Mouse (Mus musculus): ENCODE measurements around the gene Hivep3. TPM values are rescaled to one million over a fixed set of nuclear protein-coding genes. Genes with fewer than 3 reads are reported as not detected.

Hivep3 gene
- polyA plus RNA-seq, 1 experiment from 2014 or later, result 4.5 TPM

- Histone ChIP-seq H3K4me3 (no peak overlapping the region), H3K9ac (no peak overlapping the region), H3K36me3 (no peaks in the 10 kb centered on the region), H3K9me3 (replicated peaks) (no peaks in the 10 kb centered on the region), H3K4me2 (replicated peaks) (no peak overlapping the region), H3K27ac (no peak overlapping the region), H3K27me3 (no peaks in the 10 kb centered on the region), H3K4me1 (peaks cover 3% of the 10 kb centered on the region; the same call in 1 of the 2 replicates)
- ATAC-seq (ENCODE audit: low FRiP score), result no peak
These were observed 447.0 kb downstream of the Hivep3 start for GRCm38 (mm10) chr4:120180535-120180934.

- Histone ChIP-seq H3K9me3 (replicated peaks) (no peaks in the 10 kb centered on the region), H3K4me2 (replicated peaks) (no peak overlapping the region), H3K27me3 (peaks cover 3% of the 10 kb centered on the region; the same call in 1 of the 2 replicates), H3K4me3 (no peak overlapping the region), H3K36me3 (no peaks in the 10 kb centered on the region), H3K9ac (no peak overlapping the region), H3K4me1 (peaks cover 14% of the 10 kb centered on the region), H3K27ac (no peak overlapping the region)
- WGBS, result 25% methylated on average over 5 of the region's 5 CpGs
- no peak for ATAC-seq (ENCODE audit: low FRiP score)
These were observed 450.9 kb downstream of the Hivep3 start for GRCm38 (mm10) chr4:120184374-120184991.

- Histone ChIP-seq H3K9me3 (replicated peaks) (no peaks in the 10 kb centered on the region), H3K36me3 (no peaks in the 10 kb centered on the region), H3K9ac (no peak overlapping the region), H3K4me3 (no peak overlapping the region), H3K4me1 (peaks cover 19% of the 10 kb centered on the region), H3K27me3 (peaks cover 3% of the 10 kb centered on the region; the same call in 1 of the 2 replicates), H3K27ac (no peak overlapping the region), H3K4me2 (replicated peaks) (no peak overlapping the region)
- ATAC-seq (ENCODE audit: low FRiP score), result no peak
- WGBS, result 94% methylated on average over 1 of the region's 1 CpGs
These were observed 452.9 kb downstream of the Hivep3 start for GRCm38 (mm10) chr4:120186441-120186840.

DNA sequence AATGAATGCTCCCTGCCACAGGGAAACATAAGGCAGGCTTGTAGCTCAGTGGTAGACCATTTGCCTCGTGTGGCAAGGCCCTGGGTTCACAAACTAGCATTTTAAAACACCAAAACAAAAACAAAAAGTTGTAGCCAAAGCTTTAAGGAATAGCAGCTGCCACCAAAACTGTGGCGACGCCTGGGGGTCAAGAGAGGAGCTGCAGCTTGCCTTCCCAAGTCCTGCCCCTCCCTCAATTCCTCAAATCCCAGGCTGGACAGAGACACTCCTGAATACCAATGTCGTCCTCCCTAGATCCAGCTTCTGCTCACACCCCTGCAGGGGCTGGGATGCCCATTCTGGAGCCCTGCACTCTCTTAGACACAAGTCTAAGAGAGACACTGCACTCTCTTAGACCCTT is 453.4 kb downstream of the Hivep3 start:
- Histone ChIP-seq H3K4me3 (no peak overlapping the region), H3K27me3 (peaks cover 3% of the 10 kb centered on the region; the same call in 1 of the 2 replicates), H3K9me3 (replicated peaks) (no peaks in the 10 kb centered on the region), H3K9ac (no peak overlapping the region), H3K36me3 (no peaks in the 10 kb centered on the region), H3K27ac (no peak overlapping the region), H3K4me1 (peaks cover 19% of the 10 kb centered on the region), H3K4me2 (replicated peaks) (no peak overlapping the region)
- no peak for ATAC-seq (ENCODE audit: low FRiP score)
- 5% methylated on average over 4 of the region's 4 CpGs for WGBS

Other genes starting within 250 kb of the Hivep3 start
- 10.6 and 11.1 TPM in 2 replicates for gene Rimkla, start 241.2 kb upstream of the Hivep3 start, polyA plus RNA-seq (2016; fragmentation: Nextera tagmentation; extraction: Ambion mirVana)
- 27.3 and 29.0 TPM in 2 replicates for gene Foxj3, start 196.8 kb upstream of the Hivep3 start, polyA plus RNA-seq (2016; fragmentation: Nextera tagmentation; extraction: Ambion mirVana)
- gene Frg2f1, start 194.3 kb upstream of the Hivep3 start, polyA plus RNA-seq (2016; fragmentation: Nextera tagmentation; extraction: Ambion mirVana), result 4.5 and 4.8 TPM in 2 replicates
- gene Guca2a, start 96.1 kb upstream of the Hivep3 start, polyA plus RNA-seq (2016; fragmentation: Nextera tagmentation; extraction: Ambion mirVana), result not detected in 2 replicates
- gene Guca2b, start 74.8 kb upstream of the Hivep3 start, polyA plus RNA-seq (2016; fragmentation: Nextera tagmentation; extraction: Ambion mirVana), result not detected in 2 replicates